Mouse (Mus musculus) brown adipose tissue, adult 24 weeks (tissue): ENCODE results near the gene Ipo13. TPM values are rescaled to one million over a fixed set of nuclear protein-coding genes. Genes with fewer than 3 reads are reported as not detected.

Experiments
- H3K27ac ChIP-seq: fragments of 200-500 bp; replicated peaks from 2 replicates; pipeline ENCODE4 v1.5.1; 2012; ENCODE audit warnings: low read depth, mild to moderate bottlenecking, low read length
- H3K4me1 ChIP-seq: fragments of 200-500 bp; 2 replicates; pipeline ENCODE4 v1.6.1; 2012; ENCODE audit warnings: low read length, mixed read lengths; ENCODE audit not compliant: control insufficient read depth, insufficient read depth, insufficient read length
- H3K4me3 ChIP-seq: fragments of 200-500 bp; 2 replicates; pipeline ENCODE4 v1.5.1; 2012; ENCODE audit warnings: low read depth, mild to moderate bottlenecking, low read length, moderate library complexity; ENCODE audit not compliant: insufficient read depth
- polyA plus RNA-seq: library from polyadenylated mRNA; stranded (reverse); fragments of >200 nt; gene quantifications from 2 replicates; pipeline ENCODE4 v1.2.4, GENCODE M21; 2012; ENCODE audit not compliant: missing spikeins, insufficient read depth, insufficient read length

Ipo13 gene
- 28.3 and 48.3 TPM in 2 replicates for polyA plus RNA-seq

DNA sequence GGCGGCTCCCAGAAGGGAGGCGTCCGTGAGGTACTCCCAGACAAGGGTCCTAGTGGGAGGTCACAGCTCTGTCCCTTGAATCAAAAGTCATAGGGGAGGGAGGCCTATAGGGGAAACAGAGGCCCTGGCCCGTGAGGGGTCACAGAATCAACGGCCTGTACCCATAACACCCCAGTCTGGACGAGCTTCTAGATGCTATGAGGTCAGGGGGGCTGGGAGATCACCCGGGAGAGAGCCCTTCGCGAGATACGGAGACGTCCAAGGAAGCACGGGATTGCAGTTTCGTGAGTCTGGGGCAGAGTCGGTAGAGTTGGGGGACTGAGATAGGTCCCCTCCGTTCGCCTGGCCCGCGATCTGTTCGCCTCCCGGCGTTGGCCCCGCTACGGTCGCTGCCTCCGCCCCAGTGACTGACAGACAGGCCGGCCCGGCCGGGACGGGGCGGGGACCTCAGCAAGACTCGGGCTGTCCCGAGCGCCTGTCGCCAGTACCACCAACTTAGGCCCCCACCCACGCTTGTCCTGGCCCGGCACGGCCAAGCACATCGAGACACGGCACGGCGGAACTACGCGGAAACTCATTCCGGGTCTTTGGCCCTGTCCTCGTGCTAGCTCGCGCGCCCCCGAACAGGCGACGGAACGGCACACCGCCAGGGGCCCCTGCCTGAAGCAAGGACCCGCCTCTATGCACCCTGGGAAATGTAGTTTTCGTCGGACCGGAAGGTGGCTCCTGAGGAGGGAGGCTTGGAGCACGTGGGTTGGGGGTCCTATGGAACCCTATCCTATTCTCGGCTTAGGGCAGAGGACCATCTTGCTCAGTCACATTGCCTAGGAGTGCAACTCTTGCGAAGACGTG is at the start of gene Ipo13:
Gene Ipo13, minus strand, starts transcription at position 409 of the 852 bp plus-strand sequence.
- Histone ChIP-seq H3K4me3 (peak within 1 kb of the TSS; percentile 94), H3K4me1 (peaks cover 12% of the 10 kb centered on the region), H3K27ac (peak within 1 kb of the TSS; percentile 99)

- no peak overlapping the region for H3K27ac ChIP-seq
- H3K4me3 ChIP-seq = no peak overlapping the region
- H3K4me1 ChIP-seq = no peaks in the 10 kb centered on the region
Measured at GRCm38 (mm10) chr4:117957492-117957891, 42.7 kb upstream of the Ipo13 start.

DNA sequence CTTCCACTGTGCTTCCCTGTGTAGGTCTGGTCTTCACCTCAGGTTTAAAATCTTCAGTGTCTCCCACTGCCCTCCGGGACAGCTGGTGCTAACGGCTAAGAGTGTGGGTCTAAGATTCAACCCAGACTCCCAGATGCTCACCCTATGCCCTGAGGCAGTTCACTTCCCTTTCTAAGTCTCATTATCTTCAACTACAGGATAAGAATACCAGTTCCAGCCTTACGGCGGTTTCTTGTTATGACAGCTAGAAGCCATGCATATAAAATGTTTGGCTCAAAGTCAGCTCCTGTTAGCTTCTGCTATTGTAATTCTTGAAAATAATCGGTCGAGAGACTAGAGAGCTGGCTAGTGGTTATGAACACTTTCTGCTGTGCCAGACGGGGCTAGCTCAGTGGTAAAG is 32.7 kb upstream of the Ipo13 start:
- Histone ChIP-seq H3K4me3 (no peak overlapping the region), H3K4me1 (no peaks in the 10 kb centered on the region), H3K27ac (no peak overlapping the region)

- Histone ChIP-seq H3K4me1 (no peaks in the 10 kb centered on the region), H3K4me3 (no peak overlapping the region), H3K27ac (no peak overlapping the region)
Measured at GRCm38 (mm10) chr4:117946639-117947305, 32.0 kb upstream of the Ipo13 start.

DNA sequence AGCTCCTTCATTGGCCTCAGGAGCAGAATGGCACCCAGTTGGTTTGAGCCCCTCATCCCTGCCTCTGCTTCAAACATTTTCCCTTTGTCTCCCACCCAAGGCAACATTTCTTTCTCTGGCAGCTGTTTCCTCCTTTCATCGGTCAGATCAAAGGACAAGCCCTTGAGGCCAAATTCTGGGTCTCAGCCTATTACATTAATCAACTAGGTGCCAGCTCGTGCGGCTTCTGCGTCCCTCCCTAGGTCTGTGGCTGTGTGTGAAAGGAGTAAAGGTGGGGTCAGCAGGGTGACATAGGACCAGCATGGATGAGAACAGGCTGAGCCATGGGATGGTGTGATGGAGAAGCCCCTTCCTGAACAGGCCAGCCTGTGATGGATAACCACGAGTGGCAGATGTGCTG is 28.5 kb upstream of the Ipo13 start:
- Histone ChIP-seq H3K4me1 (no peaks in the 10 kb centered on the region), H3K4me3 (no peak overlapping the region), H3K27ac (no peak overlapping the region)

DNA sequence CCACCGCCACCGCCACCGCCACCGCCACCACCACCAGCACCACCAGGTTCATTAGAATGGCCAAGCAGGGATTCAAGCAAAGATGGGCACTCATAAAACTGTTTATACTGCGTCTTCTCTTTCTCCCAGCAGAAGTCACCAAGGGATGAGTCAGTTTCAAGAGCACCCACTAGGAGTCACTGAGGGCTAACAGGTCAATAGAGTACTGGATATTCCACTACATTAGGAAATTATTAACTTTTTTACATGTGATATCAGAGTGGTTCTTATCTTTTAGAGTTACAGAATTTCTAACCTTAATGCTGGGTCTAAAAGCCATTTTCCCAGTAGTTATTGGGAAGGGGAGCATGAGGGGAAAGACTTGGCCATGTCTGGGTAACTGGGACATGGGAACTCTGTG is 22.2 kb upstream of the Ipo13 start:
- Histone ChIP-seq H3K4me1 (no peaks in the 10 kb centered on the region), H3K27ac (no peak overlapping the region), H3K4me3 (no peak overlapping the region)

DNA sequence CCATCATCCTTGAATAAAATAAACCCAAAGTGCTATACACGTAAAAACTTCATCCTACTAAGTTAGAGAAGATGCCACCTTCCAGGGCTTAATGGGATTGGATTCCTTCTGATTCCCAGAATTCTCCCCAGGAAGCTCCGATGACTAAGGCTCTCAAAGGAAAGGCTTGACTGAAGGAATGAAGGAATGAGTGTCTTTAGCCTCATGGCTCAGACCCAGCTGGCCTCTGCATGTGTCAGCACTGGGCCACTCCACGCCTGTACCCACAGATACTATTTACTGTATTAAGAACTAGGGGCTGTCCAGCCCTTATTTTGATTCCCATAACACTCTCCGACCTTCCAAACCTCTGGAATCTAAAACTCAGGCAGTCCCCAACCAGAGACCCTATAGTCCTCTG is 19.3 kb upstream of the Ipo13 start:
- Histone ChIP-seq H3K4me3 (no peak overlapping the region), H3K27ac (no peak overlapping the region), H3K4me1 (no peaks in the 10 kb centered on the region)

DNA sequence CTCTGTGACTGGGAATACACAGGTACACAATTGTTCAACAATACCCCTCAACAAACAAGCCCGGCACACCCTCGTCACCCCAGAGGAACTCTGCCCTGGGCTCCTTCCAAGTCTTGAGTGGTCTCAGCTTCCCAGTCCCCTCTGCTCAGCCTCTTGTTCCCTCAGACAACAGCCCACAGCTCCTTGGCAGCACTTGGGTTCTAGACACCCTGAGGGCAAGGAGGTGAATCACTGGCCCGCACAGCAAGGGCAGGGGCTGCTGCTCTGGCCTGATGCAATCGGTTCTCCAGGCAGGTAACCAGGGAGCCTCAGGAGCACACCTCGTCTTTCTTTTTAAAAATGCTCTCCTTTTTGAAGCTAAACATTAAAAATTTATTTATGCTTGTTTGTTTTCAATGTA is 18.4 kb upstream of the Ipo13 start:
- Histone ChIP-seq H3K4me3 (no peak overlapping the region), H3K4me1 (no peaks in the 10 kb centered on the region), H3K27ac (no peak overlapping the region)

- Histone ChIP-seq H3K4me1 (no peaks in the 10 kb centered on the region), H3K27ac (no peak within 1 kb of the TSS), H3K4me3 (peak within 1 kb of the TSS; percentile 20; the same call in 1 of the 2 replicates)
Measured at GRCm38 (mm10) chr4:117929391-117929881, 14.6 kb upstream of the Ipo13 start, which contains the start of gene Artn. Gene Artn, minus strand, starts transcription at chr4:117929763.

GRCm38 (mm10) chr4:117928699-117929241 is 14.0 kb upstream of the Ipo13 start:
- peak overlapping the region; percentile 20; the same call in 1 of the 2 replicates for H3K4me3 ChIP-seq
- H3K27ac ChIP-seq = no peak overlapping the region

DNA sequence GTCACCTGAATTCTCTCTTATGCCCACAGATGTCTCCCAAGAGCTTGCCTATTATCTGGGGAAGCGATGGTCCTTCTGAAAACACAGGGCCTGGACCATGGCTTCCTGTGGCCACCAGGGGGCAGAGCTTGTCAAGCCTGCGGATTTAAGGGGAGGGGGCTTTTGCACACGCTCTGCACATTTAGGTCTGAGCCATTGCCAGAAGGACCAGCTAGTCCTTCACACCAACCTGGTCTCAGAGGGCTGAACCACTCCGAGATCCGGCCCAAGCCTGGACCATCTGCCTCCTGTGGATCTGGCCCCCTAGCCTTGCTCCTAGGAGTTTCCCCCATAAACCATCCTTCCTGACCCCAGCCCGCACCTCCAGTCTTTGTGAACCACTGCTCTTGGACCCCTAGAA is 13.4 kb upstream of the Ipo13 start:
- H3K4me3 ChIP-seq = no peak overlapping the region
- no peak overlapping the region for H3K27ac ChIP-seq
- no peaks in the 10 kb centered on the region for H3K4me1 ChIP-seq

More at GRCm38 (mm10) chr4:117928699-117929241, 14.0 kb upstream of the Ipo13 start:
- no peaks in the 10 kb centered on the region for H3K4me1 ChIP-seq

DNA sequence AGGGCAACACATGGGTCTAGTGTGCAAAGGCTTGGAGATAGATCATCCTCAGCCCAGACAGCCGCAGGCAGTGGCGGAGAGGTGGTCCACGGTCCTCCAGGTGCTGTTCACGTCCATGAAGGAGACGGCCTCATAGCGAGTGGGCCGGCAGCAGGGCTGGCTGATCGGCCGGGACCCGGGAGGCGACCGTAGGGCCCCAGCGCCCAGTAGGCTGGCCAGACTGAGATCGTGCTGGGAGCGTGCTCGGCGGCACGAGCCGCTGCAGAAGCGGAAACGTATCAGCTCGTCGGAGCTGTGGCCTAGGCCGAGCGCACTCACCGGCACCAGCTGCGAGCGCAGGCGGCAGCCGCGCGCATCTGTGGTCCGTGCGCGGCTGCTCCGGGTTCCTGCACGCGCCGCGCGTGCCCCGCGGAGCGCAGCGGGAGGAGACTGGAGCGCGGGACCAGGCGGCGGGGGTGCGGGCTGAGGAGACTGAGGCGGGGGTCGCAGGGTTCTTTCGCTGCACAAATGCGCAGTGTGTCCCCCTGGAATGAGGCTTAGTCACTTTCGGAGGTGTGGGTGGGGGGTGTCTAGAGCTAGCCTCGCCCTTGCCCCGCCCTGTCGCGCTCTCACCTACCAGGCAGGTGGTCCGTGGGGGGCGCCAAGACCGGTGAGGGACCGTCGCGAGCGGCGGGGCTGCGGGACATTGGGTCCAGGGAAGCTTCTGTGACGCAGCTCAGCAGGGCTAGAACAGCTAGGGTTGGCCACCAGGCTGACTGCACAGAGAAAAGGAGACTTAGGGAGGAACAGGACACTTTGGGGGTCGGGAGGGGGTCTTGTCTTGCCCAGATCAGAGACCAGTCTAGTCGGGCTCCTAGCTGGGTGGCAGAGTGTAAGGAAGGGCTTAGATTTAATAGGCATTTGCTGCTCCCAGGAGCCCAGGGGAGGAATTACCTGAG is 12.0 kb upstream of the Ipo13 start:
- Histone ChIP-seq H3K4me1 (no peaks in the 10 kb centered on the region), H3K27ac (no peak overlapping the region), H3K4me3 (peak overlapping the region; percentile 33)

DNA sequence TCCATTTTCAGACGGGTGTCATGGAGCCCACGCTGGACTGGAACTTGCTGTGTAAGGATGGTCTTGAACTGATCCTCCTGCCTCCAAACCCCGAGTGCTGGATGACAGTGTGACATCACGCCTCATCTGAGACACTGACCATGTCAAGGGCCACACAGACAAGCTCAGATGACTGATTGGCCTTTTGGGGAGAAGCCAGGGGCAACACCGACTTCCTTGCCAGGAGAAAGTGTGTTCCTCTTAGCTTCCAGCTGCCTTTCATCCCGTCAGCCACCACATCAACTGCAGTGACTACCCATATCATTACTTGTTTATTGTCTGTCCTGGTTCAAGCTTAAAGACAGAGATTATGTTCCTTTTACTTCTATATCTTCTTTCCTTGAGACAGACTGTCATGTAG is 10.1 kb upstream of the Ipo13 start:
- Histone ChIP-seq H3K27ac (no peak overlapping the region), H3K4me1 (no peaks in the 10 kb centered on the region), H3K4me3 (no peak overlapping the region)

- H3K4me1 ChIP-seq = no peaks in the 10 kb centered on the region
- no peak overlapping the region for H3K27ac ChIP-seq
- H3K4me3 ChIP-seq = no peak overlapping the region
Measured at GRCm38 (mm10) chr4:117923450-117923849, 8.7 kb upstream of the Ipo13 start.
